Mouse (Mus musculus): ENCODE data around the gene Ccdc83.
"Not testable (repeated sequence)": the region's sequence is repeated elsewhere in the genome, so short reads cannot be mapped to it uniquely, and the experiment has no call there.

Ccdc83 gene

DNA sequence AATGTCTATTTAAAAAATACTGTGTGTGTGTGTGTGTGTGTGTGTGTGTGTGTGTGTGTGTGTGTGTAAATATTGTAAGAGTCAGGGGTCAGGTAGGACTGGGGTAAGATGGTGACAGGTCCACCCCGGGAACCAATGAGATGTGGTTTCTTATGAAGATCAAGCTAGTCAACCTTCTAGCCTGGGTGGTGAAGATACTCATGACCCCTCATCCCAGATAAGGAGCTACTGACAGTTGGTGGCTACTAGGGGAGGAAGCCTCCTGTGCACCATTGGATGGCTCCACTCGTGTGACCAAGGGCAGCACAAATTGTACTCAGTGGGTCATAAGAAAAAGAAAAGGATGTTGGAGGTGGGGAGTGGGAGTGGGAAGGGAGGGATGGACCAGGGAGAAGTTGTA is 5.7 kb downstream of the Ccdc83 start:
- DNase-seq, result no peak

DNA sequence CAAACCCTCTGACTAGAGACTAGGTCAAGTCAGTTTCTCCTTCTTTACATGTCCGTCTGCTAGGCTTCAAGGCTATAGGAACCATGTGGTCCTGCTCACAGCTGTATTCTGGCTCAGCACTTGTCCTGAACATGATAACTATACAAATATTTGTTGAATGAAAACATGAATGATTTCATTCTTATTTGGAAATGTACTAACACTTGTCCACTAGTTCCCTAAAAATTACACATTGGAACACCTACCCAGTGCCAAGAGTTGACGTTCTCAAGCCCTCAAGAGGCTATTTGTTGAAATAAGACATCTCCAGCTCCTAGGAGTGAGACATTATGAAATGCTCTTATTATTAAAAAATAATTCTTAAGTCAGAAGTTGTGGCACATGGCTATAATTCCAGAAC is 6.9 kb downstream of the Ccdc83 start:
- no peak for DNase-seq

GRCm38 (mm10) chr7:90252946-90253345 is 12.6 kb downstream of the Ccdc83 start:
- peak; percentile 17 for DNase-seq

DNA sequence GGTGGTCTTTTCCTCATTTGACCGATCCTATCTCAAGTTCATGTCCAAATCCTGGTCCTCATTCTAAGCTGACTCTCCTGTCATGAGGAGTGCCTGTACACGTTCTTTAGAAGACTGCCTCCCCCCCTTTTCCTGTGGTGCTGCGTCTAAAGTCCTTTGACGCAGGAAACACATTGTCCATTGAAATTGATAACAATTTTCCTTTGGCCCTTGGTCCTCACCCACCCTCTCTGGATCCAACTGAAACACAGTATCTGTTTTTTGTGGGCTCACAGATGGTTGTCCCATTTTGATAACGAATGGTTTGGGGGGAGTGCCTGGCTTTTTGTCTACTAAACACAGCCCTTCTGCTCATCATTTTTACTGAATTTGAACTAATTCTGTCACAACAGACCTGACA is 21.9 kb downstream of the Ccdc83 start:
- DNase-seq, result no peak

DNA sequence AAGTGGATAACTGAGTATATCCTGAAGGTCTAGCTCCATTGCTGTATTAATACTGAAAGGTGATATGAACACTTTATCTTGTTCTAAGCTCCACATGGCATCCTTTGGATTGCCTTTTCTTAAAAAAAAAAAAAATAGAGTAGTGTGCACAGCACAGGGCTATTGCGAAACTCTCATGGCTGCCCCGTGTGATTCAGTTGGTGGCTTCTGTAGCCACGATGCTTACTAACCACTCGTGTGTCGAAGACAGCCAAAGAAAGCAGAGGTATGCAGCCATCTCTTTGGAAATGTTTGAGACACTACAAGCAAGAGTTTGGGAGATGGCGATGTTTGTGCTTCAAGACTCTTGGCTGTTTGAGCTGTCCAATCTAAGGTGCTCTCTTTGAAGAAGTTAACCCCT is 22.4 kb downstream of the Ccdc83 start:
- no peak for DNase-seq

GRCm38 (mm10) chr7:90236289-90236905 is 29.2 kb downstream of the Ccdc83 start:
- no peak for DNase-seq

- no peak for DNase-seq
These were observed 31.7 kb downstream of the Ccdc83 start for GRCm38 (mm10) chr7:90233921-90234320.

DNA sequence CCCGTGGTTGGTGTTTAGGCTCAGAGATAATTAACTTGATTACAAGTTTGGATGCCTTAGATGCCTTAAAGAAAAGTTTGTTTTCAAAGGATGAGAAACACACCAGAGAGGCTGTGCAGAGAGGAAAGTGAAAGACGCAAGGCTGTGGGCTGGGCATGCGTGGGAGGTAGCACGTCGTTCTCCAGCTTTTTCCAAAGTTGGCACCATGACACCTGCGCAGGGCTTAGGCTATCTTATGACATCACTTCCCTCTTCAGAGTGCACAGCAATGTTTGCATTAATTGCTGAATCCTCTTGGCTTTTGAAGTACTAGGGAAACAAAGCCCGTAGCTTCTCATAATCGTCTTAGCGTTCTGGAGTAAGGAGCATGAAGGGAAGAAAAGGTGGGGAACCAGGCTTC is 34.1 kb downstream of the Ccdc83 start:
- no peak for DNase-seq

DNA sequence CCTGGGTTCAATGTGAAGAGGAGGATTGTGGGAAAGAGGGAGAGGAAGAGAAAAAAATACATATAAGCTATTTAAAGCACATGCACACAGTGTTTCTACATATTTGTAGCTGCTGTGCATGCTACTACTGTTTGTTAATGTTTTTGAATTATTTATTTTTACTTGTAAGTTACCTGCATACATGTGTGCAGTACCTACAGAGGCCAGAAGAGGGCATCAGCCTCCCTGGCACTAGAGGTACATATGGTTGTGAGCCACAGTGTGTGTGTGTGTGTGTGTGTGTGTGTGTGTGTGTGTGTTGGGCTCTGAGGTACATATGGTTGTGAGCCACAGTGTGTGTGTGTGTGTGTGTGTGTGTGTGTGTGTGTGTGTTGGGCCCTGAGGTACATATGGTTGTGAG is 36.7 kb downstream of the Ccdc83 start:
- DNase-seq, result not testable (repeated sequence)

DNA sequence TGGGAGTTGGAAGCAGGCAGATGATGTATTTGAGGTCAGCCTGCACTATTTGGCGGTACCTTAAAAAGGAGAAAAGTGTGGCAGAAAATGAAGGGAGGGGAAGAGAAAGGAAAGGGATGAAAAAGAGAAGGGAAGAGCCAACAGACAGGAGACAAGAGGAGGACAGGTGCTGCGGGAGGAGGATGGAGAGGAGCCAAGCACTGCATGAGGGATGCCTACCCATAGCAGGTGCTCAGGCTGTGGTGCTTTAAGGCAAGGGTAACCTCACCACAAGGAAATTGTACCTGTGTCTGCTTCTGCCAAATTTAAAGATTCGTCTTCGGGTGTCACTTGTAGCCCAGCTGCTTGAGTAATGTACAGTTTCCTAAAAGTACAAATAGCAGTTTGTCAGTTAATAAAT is 37.5 kb downstream of the Ccdc83 start:
- DNase-seq, result no peak

DNA sequence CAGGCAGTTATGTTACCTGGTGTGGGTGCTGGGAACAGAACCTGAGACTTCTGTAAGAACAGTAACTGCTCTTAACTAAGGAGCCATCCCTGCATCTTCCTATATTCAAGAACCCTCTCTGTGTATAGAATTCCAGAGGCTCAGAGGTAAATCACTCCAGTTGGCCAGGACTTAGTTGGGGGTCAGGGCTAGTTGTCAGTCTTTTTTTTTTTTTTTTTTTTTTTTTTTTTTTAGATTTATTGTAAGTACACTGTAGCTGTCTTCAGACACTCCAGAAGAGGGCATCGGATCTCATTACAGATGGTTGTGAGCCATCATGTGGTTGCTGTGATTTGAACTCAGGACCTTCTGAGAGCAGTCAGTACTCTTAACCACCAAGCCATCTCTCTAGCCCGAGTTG is 44.1 kb downstream of the Ccdc83 start:
- DNase-seq, result no peak

DNA sequence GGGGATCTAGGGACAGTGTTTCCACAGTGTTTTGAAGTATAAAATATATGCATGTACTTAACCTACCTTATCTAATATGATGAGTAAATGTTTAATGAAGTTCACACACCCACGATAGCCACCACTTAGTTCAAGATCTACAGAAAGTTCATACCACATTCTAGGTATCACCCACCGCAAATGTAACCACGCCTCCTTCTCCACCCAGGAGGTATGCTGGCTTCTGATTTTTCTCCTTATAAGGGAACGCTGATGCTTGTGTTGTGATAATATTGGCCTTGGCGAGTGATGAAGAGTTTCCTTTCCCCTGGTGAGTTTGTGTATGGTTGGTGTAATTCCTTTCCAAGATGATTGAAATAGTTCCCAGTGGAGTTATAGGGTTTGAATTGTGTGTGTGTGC is 47.5 kb downstream of the Ccdc83 start:
- DNase-seq, result no peak

GRCm38 (mm10) chr7:90216511-90216910 is 49.1 kb downstream of the Ccdc83 start:
- no peak for DNase-seq

DNA sequence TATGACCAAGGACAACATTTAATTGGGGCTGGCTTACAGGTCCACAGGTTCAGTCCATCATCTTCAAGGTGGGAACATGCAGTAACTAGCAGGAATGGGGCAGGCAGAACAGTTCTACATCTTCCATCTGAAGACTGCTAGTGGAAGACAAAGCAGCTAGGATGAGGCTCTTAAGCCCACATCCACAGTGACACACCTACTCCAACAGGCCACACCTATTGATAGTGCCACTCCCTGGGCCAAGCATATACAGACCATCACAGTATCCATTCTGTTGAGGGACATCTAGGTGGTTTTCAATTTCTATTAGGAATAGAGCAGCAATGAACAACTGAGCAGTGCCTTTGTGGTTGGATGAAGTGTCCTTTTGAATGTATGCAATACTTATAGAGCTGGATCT is 54.6 kb downstream of the Ccdc83 start:
- no peak for DNase-seq

DNA sequence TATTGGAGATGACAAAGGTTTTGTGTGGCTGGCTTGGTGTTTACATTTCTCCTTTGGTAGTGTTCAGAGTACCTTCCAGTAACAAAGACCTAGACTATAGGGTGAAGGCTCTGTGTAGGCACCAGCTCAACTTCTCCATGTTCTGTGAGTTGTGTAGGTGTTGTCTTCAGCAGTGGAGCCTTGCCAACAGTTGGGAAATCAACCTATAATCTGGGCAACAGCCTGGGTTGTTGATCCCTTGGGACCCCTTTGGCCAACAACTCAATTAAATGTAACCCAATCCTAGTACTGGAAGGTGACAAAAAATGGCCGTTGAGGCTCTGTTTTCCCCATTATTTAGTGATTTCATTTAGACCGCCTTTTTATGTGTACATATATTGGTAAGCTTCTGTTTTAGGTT is 55.5 kb downstream of the Ccdc83 start:
- DNase-seq, result no peak

GRCm38 (mm10) chr7:90203914-90204313 is 61.7 kb downstream of the Ccdc83 start:
- no peak for DNase-seq

GRCm38 (mm10) chr7:90201877-90202465 is 63.6 kb downstream of the Ccdc83 start:
- no peak for DNase-seq

DNA sequence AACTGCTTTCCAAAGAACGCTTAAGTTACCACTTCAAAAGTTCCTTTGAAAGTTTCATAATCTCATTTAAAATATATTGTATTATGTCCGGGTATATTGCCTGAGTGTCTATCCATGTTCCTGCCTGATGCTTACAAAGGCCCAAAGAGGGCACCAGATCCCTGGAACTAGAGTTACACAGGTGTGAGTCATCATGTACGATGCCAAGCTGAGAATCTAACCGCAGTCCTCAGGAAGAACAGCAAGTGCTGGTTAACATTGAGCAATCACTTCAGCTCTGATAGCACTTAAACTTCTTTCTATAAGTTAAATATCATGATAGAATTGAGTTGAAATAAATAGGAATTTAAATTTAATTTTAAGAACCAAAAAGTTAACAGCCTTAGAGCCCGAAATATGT is 65.3 kb downstream of the Ccdc83 start:
- no peak for DNase-seq

- no peak for DNase-seq
These were observed 84.9 kb downstream of the Ccdc83 start for GRCm38 (mm10) chr7:90180635-90181034.

DNA sequence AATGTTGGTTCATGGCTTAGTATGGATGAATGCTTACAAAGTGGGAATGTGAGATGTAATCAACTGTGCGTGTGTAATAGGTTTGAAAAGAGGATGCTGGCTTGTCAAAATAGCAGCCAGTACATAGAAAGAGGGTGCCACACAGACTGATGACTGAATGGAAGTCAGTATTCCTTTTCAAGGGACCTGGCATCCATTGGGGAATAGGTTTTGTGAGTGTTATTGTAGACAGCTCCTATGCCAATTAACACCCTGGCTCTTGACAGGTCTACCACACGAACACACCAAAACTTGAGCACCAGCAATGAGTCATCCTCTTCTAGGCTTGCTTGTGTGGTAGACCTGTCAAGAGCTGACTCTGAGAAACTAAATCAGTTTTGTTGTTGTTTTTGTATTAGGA is 90.0 kb downstream of the Ccdc83 start:
- DNase-seq, result no peak
